Mouse (Mus musculus): ENCODE measurements around the gene Gm45194. TPM values are rescaled to one million over a fixed set of nuclear protein-coding genes. Genes with fewer than 3 reads are reported as not detected.

The Gm45194 gene
- total and polyA plus RNA-seq, 2 experiments from 2014 or later, result 0.62 to 1.1 TPM

GRCm38 (mm10) chrX:111960909-111961308 is 69.7 kb downstream of the Gm45194 start:
- 80% methylated on average over 4 of the region's 4 CpGs for WGBS
- no peaks in the 10 kb centered on the region for H3K27me3 ChIP-seq (ENCODE audit: insufficient read depth, low read length)
- no peaks in the 10 kb centered on the region for H3K4me1 ChIP-seq (ENCODE audit: insufficient read depth, low read length)
- H3K4me2 ChIP-seq (ENCODE audit: low read depth, low read length, poor library complexity, severe bottlenecking), result no peak overlapping the region
- no peak overlapping the region for H3K9ac ChIP-seq (replicated peaks; ENCODE audit: low read length, poor library complexity, severe bottlenecking)
- H3K36me3 ChIP-seq (ENCODE audit: insufficient read depth, low read length), result no peaks in the 10 kb centered on the region
- ATAC-seq (ENCODE audit: low FRiP score) (no peak), DNase-seq (ENCODE audit: low spot score) (no peak)
- H3K9me3 ChIP-seq (ENCODE audit: low read length), result no peaks in the 10 kb centered on the region
- TF ChIP-seq CTCF (IDR thresholded peaks at IDR 0.05), result no peak
- H3K27ac ChIP-seq (ENCODE audit: low read depth, low read length), result no peak overlapping the region
- no peak overlapping the region for H3K4me3 ChIP-seq (ENCODE audit: low read depth, low read length)

DNA sequence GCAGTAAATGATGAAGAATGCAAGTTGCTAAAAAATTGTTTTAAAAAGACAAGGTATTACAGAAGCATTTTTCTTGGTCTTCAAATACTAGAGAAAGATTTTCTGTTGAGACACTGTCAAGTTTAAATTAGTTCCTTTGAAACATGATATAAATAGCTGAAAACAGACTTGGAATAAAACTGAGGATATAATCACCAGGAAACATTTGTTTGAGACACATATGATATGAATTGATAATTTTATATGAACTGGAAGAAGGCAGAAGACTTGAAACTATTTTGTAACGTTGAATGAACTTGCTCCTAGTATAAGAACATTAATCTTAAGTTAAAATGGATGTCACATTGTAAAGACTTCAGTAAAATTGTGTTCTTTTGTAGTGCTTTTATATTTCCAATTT is 108.5 kb downstream of the Gm45194 start:
- no peak overlapping the region for H3K4me2 ChIP-seq (ENCODE audit: low read depth, low read length, poor library complexity, severe bottlenecking)
- H3K4me1 ChIP-seq (ENCODE audit: insufficient read depth, low read length), result no peaks in the 10 kb centered on the region
- TF ChIP-seq CTCF (IDR thresholded peaks at IDR 0.05), result no peak
- H3K36me3 ChIP-seq (ENCODE audit: insufficient read depth, low read length), result no peaks in the 10 kb centered on the region
- H3K4me3 ChIP-seq (ENCODE audit: low read depth, low read length), result no peak overlapping the region
- WGBS, result 44% methylated on average over 1 of the region's 1 CpGs
- no peak overlapping the region for H3K27ac ChIP-seq (ENCODE audit: low read depth, low read length)
- no peaks in the 10 kb centered on the region for H3K27me3 ChIP-seq (ENCODE audit: insufficient read depth, low read length)
- ATAC-seq (ENCODE audit: low FRiP score) (no peak), DNase-seq (ENCODE audit: low spot score) (no peak)
- no peaks in the 10 kb centered on the region for H3K9me3 ChIP-seq (ENCODE audit: low read length)
- H3K9ac ChIP-seq (replicated peaks; ENCODE audit: low read length, poor library complexity, severe bottlenecking), result no peak overlapping the region

GRCm38 (mm10) chrX:112010707-112011106 is 119.5 kb downstream of the Gm45194 start, which contains the start of gene Tex16:
TSS of gene Tex16 (plus strand) at chrX:112011007.
- Histone ChIP-seq H3K27me3 (ENCODE audit: insufficient read depth, low read length) (no peaks in the 10 kb centered on the region), H3K36me3 (ENCODE audit: insufficient read depth, low read length) (no peaks in the 10 kb centered on the region), H3K27ac (ENCODE audit: low read depth, low read length) (no peak within 1 kb of the TSS), H3K9me3 (ENCODE audit: low read length) (no peaks in the 10 kb centered on the region), H3K4me1 (ENCODE audit: insufficient read depth, low read length) (no peaks in the 10 kb centered on the region), H3K4me3 (ENCODE audit: low read depth, low read length) (no peak within 1 kb of the TSS), H3K9ac (replicated peaks; ENCODE audit: low read length, poor library complexity, severe bottlenecking) (no peak within 1 kb of the TSS), H3K4me2 (ENCODE audit: low read depth, low read length, poor library complexity, severe bottlenecking) (no peak within 1 kb of the TSS)
- no peak for TF ChIP-seq CTCF (IDR thresholded peaks at IDR 0.05)
- ATAC-seq (ENCODE audit: low FRiP score) (no peak), DNase-seq (ENCODE audit: low spot score) (no peak)

GRCm38 (mm10) chrX:112238749-112239148 is 347.6 kb downstream of the Gm45194 start, which contains the start of gene 4933403O08Rik:
TSS of gene 4933403O08Rik (plus strand) at chrX:112239049.
- ATAC-seq (ENCODE audit: low FRiP score) (no peak), DNase-seq (ENCODE audit: low spot score) (no peak)
- Histone ChIP-seq H3K9ac (replicated peaks; ENCODE audit: low read length, poor library complexity, severe bottlenecking) (no peak within 1 kb of the TSS), H3K27me3 (ENCODE audit: insufficient read depth, low read length) (no peaks in the 10 kb centered on the region), H3K27ac (ENCODE audit: low read depth, low read length) (no peak within 1 kb of the TSS), H3K4me3 (ENCODE audit: low read depth, low read length) (no peak within 1 kb of the TSS), H3K4me2 (ENCODE audit: low read depth, low read length, poor library complexity, severe bottlenecking) (no peak within 1 kb of the TSS), H3K4me1 (ENCODE audit: insufficient read depth, low read length) (no peaks in the 10 kb centered on the region), H3K36me3 (ENCODE audit: insufficient read depth, low read length) (no peaks in the 10 kb centered on the region), H3K9me3 (ENCODE audit: low read length) (no peaks in the 10 kb centered on the region)
- WGBS, result 87% methylated on average over 3 of the region's 3 CpGs
- no peak for TF ChIP-seq CTCF (IDR thresholded peaks at IDR 0.05)

GRCm38 (mm10) chrX:112242916-112243315 is 351.7 kb downstream of the Gm45194 start:
- H3K4me1 ChIP-seq (ENCODE audit: insufficient read depth, low read length), result no peaks in the 10 kb centered on the region
- no peak overlapping the region for H3K9ac ChIP-seq (replicated peaks; ENCODE audit: low read length, poor library complexity, severe bottlenecking)
- H3K4me3 ChIP-seq (ENCODE audit: low read depth, low read length), result no peak overlapping the region
- H3K36me3 ChIP-seq (ENCODE audit: insufficient read depth, low read length), result no peaks in the 10 kb centered on the region
- H3K27ac ChIP-seq (ENCODE audit: low read depth, low read length), result no peak overlapping the region
- no peaks in the 10 kb centered on the region for H3K9me3 ChIP-seq (ENCODE audit: low read length)
- DNase-seq (ENCODE audit: low spot score) (no peak), ATAC-seq (ENCODE audit: low FRiP score) (no peak)
- TF ChIP-seq CTCF (IDR thresholded peaks at IDR 0.05), result no peak
- no peaks in the 10 kb centered on the region for H3K27me3 ChIP-seq (ENCODE audit: insufficient read depth, low read length)
- WGBS, result 85% methylated on average over 1 of the region's 1 CpGs
- no peak overlapping the region for H3K4me2 ChIP-seq (ENCODE audit: low read depth, low read length, poor library complexity, severe bottlenecking)

DNA sequence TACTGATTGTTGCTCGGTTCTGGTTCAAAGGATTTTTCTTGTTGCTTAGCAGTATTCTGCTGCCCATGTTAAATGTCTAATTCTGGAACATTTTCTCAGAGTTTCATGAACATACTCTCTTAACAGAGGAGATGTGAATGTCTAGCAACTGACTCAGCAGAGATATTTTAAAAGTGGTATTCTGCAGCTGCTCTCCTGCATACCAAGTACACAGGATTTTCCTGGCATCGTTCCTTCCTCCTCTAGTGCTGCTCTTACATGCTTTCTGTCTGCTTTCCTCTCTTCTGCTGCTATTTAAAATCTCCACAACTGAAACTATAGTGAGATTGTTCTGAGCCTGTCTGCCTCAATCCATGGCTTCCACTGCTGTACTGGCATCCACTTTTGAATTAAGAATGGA is 364.3 kb downstream of the Gm45194 start:
- no peak overlapping the region for H3K9ac ChIP-seq (replicated peaks; ENCODE audit: low read length, poor library complexity, severe bottlenecking)
- WGBS, result 74% methylated on average over 2 of the region's 2 CpGs
- H3K4me2 ChIP-seq (ENCODE audit: low read depth, low read length, poor library complexity, severe bottlenecking), result no peak overlapping the region
- no peak overlapping the region for H3K4me3 ChIP-seq (ENCODE audit: low read depth, low read length)
- no peaks in the 10 kb centered on the region for H3K36me3 ChIP-seq (ENCODE audit: insufficient read depth, low read length)
- H3K27ac ChIP-seq (ENCODE audit: low read depth, low read length), result no peak overlapping the region
- no peaks in the 10 kb centered on the region for H3K27me3 ChIP-seq (ENCODE audit: insufficient read depth, low read length)
- no peaks in the 10 kb centered on the region for H3K9me3 ChIP-seq (ENCODE audit: low read length)
- no peak for TF ChIP-seq CTCF (IDR thresholded peaks at IDR 0.05)
- DNase-seq (ENCODE audit: low spot score) (peak; percentile 0), ATAC-seq (ENCODE audit: low FRiP score) (no peak)
- no peaks in the 10 kb centered on the region for H3K4me1 ChIP-seq (ENCODE audit: insufficient read depth, low read length)

All from midbrain, postnatal 0 days (tissue).